Mouse (Mus musculus) G1E-ER4 (cell line): ENCODE measurements around the gene Zfand2b. TPM values are rescaled to one million over a fixed set of nuclear protein-coding genes. Genes with fewer than 3 reads are reported as not detected.

Experiments
- GATA1 ChIP-seq: IDR thresholded peaks from one replicate; pipeline ENCODE4 v1.8.0; 2012; ENCODE audit warnings: low read length, inconsistent platforms
- polyA plus RNA-seq: library from polyadenylated mRNA; stranded (reverse); fragments of >175 nt; gene quantifications from 2 replicates; pipeline ENCODE4 v1.2.3, GENCODE M21; 2012

Gene Zfand2b
- polyA plus RNA-seq, result 21.4 and 28.2 TPM in 2 replicates

GRCm38 (mm10) chr1:75168472-75169464 lies at the start of gene Zfand2b:
TSS of gene Zfand2b (plus strand) at chr1:75168646.
- no peak for TF ChIP-seq GATA1

GRCm38 (mm10) chr1:75122211-75122610 lies 46.2 kb upstream of the Zfand2b start:
- no peak for TF ChIP-seq GATA1

DNA sequence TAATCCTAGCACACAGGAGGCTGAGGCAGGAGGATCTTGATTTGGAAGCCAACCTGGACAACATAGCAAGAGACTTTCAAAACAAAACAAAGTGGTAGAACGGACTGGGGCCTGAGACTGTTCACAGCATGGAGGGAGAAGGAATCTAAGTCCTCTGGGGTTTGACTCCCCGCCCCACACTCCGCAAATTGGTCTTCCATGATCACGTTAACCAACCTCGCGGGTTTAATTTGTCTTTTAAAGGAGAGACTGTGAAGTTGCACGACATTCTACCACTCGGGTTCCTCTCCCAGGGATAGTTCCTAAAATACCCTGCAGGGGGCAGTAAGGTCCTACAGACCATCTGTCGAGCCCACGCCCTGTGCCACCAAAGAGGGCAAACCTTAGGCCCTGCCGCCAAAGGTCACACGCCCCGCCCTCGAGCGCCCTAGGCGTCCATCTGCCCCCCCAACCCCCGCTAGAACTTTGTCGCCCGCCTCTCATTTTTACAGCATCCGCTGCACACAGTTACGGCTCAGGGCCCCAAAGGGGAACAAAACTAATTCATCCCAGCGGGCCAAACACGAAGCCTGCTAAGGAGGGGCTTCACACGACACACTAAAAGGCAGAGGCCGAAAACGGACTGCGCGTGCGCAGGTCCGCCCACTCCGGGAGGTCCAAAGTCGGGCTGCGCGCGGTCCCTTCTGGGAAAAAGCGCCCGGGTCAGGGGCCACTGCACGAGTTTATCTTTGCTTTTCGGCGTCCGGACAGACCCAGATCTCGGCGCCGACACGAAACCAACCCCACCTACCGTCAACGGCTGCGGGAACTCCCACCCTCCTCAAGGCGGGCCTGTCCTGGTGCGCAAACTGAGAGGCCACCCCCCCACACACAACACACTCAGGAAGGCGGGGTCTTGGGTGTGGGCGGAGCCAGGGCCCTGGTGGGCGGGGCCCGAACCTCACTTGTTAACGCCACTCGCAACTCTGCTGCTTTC lies 43.8 kb upstream of the Zfand2b start, which contains the start of gene Nhej1:
TSS of gene Nhej1 (minus strand) at position 855 of the 976 bp plus-strand sequence.
- no peak for TF ChIP-seq GATA1

DNA sequence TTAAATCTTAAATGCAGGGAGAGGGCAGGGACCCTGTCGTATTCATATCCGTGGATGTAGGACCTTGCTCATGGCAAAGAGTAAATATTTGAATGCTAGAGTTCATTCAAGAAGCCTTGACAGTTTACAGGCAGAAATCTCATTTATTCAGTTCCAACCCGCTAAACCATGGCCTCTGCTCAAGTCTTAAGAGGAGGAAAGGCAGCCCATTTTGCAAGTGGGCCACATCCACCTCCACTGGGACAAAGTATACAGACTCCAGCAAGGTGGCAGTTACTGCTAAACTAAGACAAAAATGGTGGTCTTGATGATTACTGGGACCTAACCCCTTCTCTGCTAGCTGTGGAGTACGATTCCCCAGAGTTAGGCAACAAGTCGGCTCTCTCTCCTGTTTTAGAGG lies 43.0 kb upstream of the Zfand2b start:
- TF ChIP-seq GATA1, result no peak

DNA sequence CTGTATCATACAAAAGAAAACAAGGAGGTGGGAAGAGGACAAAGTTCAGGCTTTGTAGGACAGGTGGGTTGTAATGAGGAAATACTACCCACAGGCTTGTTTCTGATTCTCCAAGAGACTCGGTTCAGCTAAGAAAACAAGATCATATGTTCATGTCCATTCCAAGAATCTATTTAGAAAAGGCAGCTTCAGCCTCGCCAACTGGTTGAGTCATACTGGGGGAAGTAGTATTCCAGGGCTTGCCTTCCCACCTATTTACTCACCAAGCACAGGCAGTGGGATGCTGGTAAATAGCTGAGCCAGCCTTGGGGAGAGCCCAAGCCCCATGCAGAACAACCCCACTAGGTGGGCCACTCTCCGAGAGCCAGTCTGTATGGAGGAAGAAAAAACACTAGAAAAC lies 39.8 kb upstream of the Zfand2b start:
- no peak for TF ChIP-seq GATA1

DNA sequence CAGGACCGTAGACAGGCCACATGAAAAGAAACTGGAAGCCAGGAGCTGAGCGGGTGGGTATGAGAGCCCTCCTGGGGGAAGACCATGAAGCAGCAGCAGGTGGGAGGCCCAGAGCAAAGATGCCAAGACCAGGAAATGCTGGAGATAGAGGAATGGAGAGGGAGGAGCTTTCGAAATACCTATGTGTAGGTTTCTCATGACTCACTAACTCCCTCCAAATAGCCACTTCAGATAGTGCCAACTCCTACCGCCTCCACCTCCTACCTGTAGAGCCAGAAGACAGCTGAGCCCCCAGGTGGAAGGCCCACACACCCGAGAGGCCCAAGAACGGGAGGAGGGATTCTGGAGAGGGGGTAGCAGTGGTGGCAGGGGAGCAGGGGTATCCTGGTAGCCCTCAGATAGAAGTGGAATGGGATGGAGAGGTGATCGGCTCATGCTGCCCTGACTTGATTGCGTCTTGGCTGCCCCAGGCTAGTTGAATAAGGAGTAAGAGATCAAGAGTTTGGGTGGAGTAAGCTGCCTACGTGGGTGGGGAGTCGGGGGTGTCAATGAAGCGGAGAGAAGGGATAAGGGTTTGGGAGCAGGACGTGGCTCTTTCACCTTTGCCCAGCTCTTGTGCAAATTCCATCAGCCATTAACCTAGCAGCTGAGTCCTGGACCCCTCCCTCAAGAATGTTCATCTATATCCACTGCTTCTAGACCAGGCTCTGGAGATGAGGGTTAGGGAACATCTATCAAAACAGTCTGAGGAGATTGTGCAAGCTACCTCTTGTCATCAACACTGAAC lies 34.8 kb upstream of the Zfand2b start, which contains the start of gene Slc23a3:
TSS of gene Slc23a3 (minus strand) at position 470 of the 787 bp plus-strand sequence.
- no peak for TF ChIP-seq GATA1

- TF ChIP-seq GATA1, result no peak
These were observed 32.2 kb upstream of the Zfand2b start for GRCm38 (mm10) chr1:75136293-75136692.

GRCm38 (mm10) chr1:75136730-75137129 lies 31.7 kb upstream of the Zfand2b start:
- TF ChIP-seq GATA1, result peak; percentile 93

DNA sequence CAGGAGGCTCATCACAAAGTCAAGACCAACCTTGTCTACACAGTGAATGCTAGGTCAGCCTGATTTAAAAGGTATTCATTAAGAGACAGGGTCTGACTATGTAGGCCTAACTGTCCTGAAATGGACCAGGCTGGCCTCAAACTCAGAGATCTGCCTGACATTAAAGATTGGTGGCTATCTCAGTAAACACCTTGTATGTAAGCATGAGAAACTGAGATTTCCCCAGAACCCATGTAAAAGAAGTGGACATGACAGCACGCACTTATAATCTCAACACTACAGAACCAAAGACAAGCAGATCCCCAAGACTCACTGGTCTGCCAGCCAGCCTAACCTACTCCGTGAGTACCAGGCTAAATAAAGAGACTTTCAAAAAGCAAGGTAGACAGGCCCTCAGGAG lies 30.0 kb upstream of the Zfand2b start:
- no peak for TF ChIP-seq GATA1

DNA sequence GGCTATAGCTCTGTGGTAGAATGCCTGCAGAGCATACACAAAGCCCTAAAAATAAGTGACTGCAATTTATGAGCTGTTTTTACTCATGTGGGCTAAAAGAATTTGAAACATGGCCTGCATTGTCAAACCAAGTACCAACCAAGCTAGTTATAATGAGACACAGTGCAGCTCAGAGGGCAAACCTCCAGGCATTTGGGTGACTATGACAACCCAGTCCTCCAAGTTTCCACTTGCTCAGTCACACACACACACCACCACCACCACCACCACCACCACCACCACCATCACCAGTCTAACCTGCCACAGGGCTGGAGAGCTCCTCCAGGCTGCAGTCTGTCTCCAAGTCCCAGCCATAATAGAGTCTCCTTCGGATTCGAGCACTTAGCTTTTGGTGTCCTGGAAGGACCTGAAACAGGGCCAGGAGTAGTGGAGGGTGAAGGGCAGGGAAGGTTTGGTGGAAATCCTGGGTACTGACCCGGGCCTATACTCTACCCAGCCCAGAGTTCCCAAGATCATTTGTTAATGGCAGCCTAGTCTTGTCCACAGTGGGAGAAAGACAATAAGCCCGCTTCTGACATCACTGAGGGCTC lies 27.8 kb upstream of the Zfand2b start:
- TF ChIP-seq GATA1, result no peak

GRCm38 (mm10) chr1:75141486-75142190 lies 26.8 kb upstream of the Zfand2b start:
- no peak for TF ChIP-seq GATA1

DNA sequence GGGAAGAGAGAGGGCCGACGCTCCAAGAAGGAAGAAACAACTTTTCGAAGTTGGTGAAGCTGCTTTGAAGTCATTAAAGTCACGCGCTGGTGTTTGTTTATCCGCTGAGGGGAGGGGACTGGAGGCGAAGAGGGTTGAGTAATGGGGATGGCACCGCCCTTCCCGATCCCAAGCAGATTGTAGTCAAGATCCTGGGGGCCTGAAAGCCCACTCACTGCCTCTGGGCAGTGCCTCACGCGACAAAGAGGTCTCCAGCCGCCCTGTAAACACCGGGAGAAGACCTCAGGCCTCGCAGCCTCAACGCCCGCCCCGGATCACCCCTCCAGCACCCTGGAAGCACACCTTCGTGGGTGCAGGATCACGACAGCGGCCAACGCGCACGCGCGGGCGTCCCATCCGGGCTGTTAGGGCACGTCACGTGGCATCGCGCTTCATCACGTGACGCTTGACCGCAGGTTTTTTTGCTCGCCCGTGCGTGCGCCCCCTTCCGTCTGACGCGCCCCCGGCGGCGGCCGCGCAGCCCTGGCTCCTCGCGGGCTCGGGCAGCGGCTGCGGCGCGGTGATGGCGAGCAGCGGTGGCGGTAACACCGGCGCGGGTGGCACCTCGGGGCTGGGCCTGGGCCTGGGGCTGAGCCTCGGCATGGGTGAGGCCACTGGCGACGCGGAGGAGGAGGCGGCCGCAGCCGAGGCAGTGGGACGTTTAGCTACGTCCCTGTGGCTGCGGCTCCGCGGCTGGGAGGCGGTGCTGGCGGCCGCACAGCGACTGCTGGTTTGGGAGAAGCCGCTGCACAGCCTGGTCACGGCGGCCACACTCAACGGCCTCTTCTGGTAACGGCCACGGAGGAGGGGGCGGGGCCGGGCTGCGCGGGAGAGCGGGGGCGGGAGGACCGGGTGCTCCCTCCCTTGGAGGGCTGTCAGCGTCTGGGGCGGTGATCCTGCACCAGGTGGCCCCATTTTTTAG lies 25.9 kb upstream of the Zfand2b start, which contains the start of the genes Cnppd1 and Retreg2:
TSS of gene Cnppd1 (minus strand) at position 411 of the 961 bp plus-strand sequence.
TSS of gene Retreg2 (plus strand) at position 478 of the 961 bp plus-strand sequence.
- TF ChIP-seq GATA1, result no peak
